Mouse (Mus musculus) heart, postnatal 0 days (tissue): ENCODE results near the gene Cpa1. TPM values are rescaled to one million over a fixed set of nuclear protein-coding genes. Genes with fewer than 3 reads are reported as not detected.

Source experiments
- ATAC-seq: fragments of 200-750 bp; cut with Nextera tagmentation; 2 replicates; pipeline ENCODE4 v1.8.0; 2017; ENCODE audit warnings: low read depth, moderate number of reproducible peaks, moderate library complexity; ENCODE audit not compliant: insufficient read depth
- DNase-seq: peaks from one replicate; pipeline ENCODE4 v3.0.0-alpha.2; 2016; ENCODE audit warnings: low spot score
- H3K27ac ChIP-seq: fragments of 300-500 bp; sonication (generic); 2 replicates; pipeline ENCODE4 v1.5.1; 2014; ENCODE audit warnings: low read depth, mild to moderate bottlenecking
- H3K27me3 ChIP-seq: fragments of 300-500 bp; sonication (generic); 2 replicates; pipeline ENCODE4 v1.6.1; 2014; ENCODE audit warnings: low read length, mixed read lengths; ENCODE audit not compliant: control insufficient read depth, insufficient read depth
- H3K36me3 ChIP-seq: fragments of 300-500 bp; sonication (generic); replicated peaks from 2 replicates; pipeline ENCODE4 v1.6.1; 2014; ENCODE audit warnings: low read length, mixed read lengths; ENCODE audit not compliant: control insufficient read depth, insufficient read depth
- H3K4me1 ChIP-seq: fragments of 300-500 bp; sonication (generic); 2 replicates; pipeline ENCODE4 v1.6.1; 2014; ENCODE audit warnings: antibody characterized with exemption; ENCODE audit not compliant: control insufficient read depth, insufficient read depth
- H3K4me2 ChIP-seq: fragments of 300-500 bp; sonication (generic); 2 replicates; pipeline ENCODE4 v1.6.1; 2014; ENCODE audit warnings: low read depth, mild to moderate bottlenecking, low read length, moderate library complexity
- H3K4me3 ChIP-seq: fragments of 300-500 bp; sonication (generic); 2 replicates; pipeline ENCODE4 v1.5.1; 2014; ENCODE audit warnings: low read depth, low read length
- H3K9ac ChIP-seq: fragments of 300-500 bp; sonication (generic); replicated peaks from 2 replicates; pipeline ENCODE4 v1.6.1; 2014; ENCODE audit warnings: low read depth, low read length, mixed read lengths
- H3K9me3 ChIP-seq: fragments of 300-500 bp; sonication (generic); replicated peaks from 2 replicates; pipeline ENCODE4 v1.6.1; 2016; ENCODE audit warnings: low read length; ENCODE audit not compliant: control insufficient read depth
- CTCF ChIP-seq: IDR thresholded peaks from 2 replicates; pipeline ENCODE4 v1.5.1; 2016; ENCODE audit warnings: antibody characterized with exemption, control low read depth, low read depth
- EP300 ChIP-seq: IDR thresholded peaks from 2 replicates; pipeline ENCODE4 v1.6.1; 2016; ENCODE audit warnings: antibody characterized with exemption, low read depth
- WGBS: fragments of 180-500 bp; shearing (Covaris S2); extraction: QIAGEN DNeasy Blood & Tissue Kit; methylation state at CpG from one replicate; pipeline ENCODE4 v1.1.7; 2014; 5-methylcytosine and 5-hydroxymethylcytosine counted together
- polyA plus RNA-seq: library from polyadenylated mRNA; unstranded; fragments of >200 nt; fragmentation: Nextera tagmentation; extraction: Ambion mirVana; gene quantifications from 2 replicates; pipeline ENCODE4 v1.2.1, GENCODE M21; 2015
- total RNA-seq: library from RNA; depleted of rRNA; stranded (reverse); fragments of >200 nt; gene quantifications from 2 replicates; pipeline ENCODE4 v1.2.3, GENCODE M21; 2014; ENCODE audit warnings: low replicate concordance

Cpa1 gene
- total and polyA plus RNA-seq, 2 experiments from 2014 or later, result 4.4 to 11.5 TPM

- Histone ChIP-seq H3K4me1 (no peaks in the 10 kb centered on the region), H3K4me2 (no peak within 1 kb of the TSS), H3K27ac (no peak within 1 kb of the TSS), H3K27me3 (no peaks in the 10 kb centered on the region), H3K4me3 (no peak within 1 kb of the TSS), H3K9me3 (no peaks in the 10 kb centered on the region), H3K9ac (no peak within 1 kb of the TSS), H3K36me3 (no peaks in the 10 kb centered on the region)
- DNase-seq (no peak), ATAC-seq (no peak)
- no peak for TF ChIP-seq EP300
- TF ChIP-seq CTCF, result no peak
- 96% methylated on average over 7 of the region's 7 CpGs for WGBS
Measured at GRCm38 (mm10) chr6:30610710-30611109, 28.3 kb upstream of the Cpa1 start, which contains the start of gene Cpa5. Cpa5 (plus strand) TSS chr6:30611010.

- 0 out of 2 replicates have a peak, but pooled peaks cover 2% of the 10 kb centered on the region for H3K4me1 ChIP-seq
- ATAC-seq (no peak), DNase-seq (no peak)
- no peak overlapping the region for H3K4me2 ChIP-seq
- H3K9me3 ChIP-seq, result no peaks in the 10 kb centered on the region
- no peak overlapping the region for H3K4me3 ChIP-seq
- TF ChIP-seq EP300, result no peak
- no peak overlapping the region for H3K27ac ChIP-seq
- no peaks in the 10 kb centered on the region for H3K27me3 ChIP-seq
- H3K9ac ChIP-seq, result no peak overlapping the region
- no peaks in the 10 kb centered on the region for H3K36me3 ChIP-seq
- 79% methylated on average over 5 of the region's 5 CpGs for WGBS
Measured at GRCm38 (mm10) chr6:30611212-30611611, 27.8 kb upstream of the Cpa1 start.

- no peak for ATAC-seq
Measured at GRCm38 (mm10) chr6:30614251-30614650, 24.8 kb upstream of the Cpa1 start.

GRCm38 (mm10) chr6:30615741-30616140 lies 23.3 kb upstream of the Cpa1 start:
- no peak for TF ChIP-seq EP300
- no peak for TF ChIP-seq CTCF
- 54% methylated on average over 4 of the region's 4 CpGs for whole genome bisulfite sequencing
- H3K4me2 ChIP-seq, result no peak overlapping the region
- peaks cover 26% of the 10 kb centered on the region for H3K4me1 ChIP-seq
- H3K9me3 ChIP-seq, result no peaks in the 10 kb centered on the region
- ATAC-seq, result no peak
- H3K4me3 ChIP-seq, result no peak overlapping the region
- no peak overlapping the region for H3K9ac ChIP-seq
- H3K36me3 ChIP-seq, result no peaks in the 10 kb centered on the region
- H3K27me3 ChIP-seq, result no peaks in the 10 kb centered on the region
- DNase-seq, result no peak
- no peak overlapping the region for H3K27ac ChIP-seq

More at GRCm38 (mm10) chr6:30614251-30614650, 24.8 kb upstream of the Cpa1 start:
- Histone ChIP-seq H3K4me2 (no peak overlapping the region), H3K9me3 (no peaks in the 10 kb centered on the region), H3K4me3 (no peak overlapping the region), H3K27ac (no peak overlapping the region), H3K4me1 (peaks cover 21% of the 10 kb centered on the region), H3K9ac (no peak overlapping the region), H3K27me3 (no peaks in the 10 kb centered on the region), H3K36me3 (no peaks in the 10 kb centered on the region)
- 83% methylated on average over 6 of the region's 6 CpGs for WGBS
- no peak for TF ChIP-seq EP300
- no peak for TF ChIP-seq CTCF
- no peak for DNase-seq

- H3K4me3 ChIP-seq, result no peak overlapping the region
- H3K36me3 ChIP-seq, result no peaks in the 10 kb centered on the region
- H3K27ac ChIP-seq, result no peak overlapping the region
- H3K9me3 ChIP-seq, result no peaks in the 10 kb centered on the region
- ATAC-seq (no peak), DNase-seq (no peak)
- TF ChIP-seq EP300, result no peak
- no peak for TF ChIP-seq CTCF
- H3K9ac ChIP-seq, result no peak overlapping the region
- no peak overlapping the region for H3K4me2 ChIP-seq
- peaks cover 33% of the 10 kb centered on the region for H3K4me1 ChIP-seq
- H3K27me3 ChIP-seq, result no peaks in the 10 kb centered on the region
- 27% methylated on average over 8 of the region's 8 CpGs for WGBS
Measured at GRCm38 (mm10) chr6:30616491-30616941, 22.5 kb upstream of the Cpa1 start.
